In the genomic region with DNA sequence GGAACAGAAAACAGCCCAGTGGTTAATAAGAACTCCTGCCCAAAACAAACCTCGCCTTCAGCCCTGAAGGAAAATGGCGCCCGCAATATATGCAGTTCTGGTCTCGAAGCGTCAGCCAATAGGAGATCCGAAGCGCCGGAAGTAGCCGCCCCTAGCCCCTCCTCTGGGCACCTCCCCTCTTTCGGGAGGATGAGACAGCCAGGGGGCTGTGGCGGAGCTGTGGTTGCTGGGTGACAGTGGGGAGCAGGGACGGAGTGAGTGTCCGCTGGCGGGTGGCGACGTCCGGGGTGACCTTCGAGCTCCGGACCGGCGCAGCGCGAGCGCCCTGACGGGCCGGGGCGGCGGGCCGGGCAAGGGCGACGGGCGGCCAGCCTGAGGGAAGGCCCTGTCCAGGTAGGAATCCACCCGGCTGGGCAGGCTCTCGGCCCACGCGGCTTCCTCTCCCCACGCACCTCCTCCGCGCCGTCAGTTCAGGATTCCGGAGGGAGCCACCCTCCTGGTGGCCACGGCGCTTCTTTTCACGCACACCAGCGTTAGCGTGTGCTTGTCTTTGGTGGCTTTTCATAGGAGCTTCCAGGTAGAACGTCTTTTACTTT, we compare ENCODE assay signal across 8 mouse cellular contexts. TPM values are rescaled to one million over a fixed set of nuclear protein-coding genes. Genes with fewer than 3 reads are reported as not detected.
DNase-seq lines count a peak whose midpoint lies in the region; ATAC-seq and TF ChIP-seq lines count a peak whose summit lies in the region.

Mfn1 (plus strand) TSS at position 163 of the 596 bp plus-strand sequence.

- peak within 1 kb of the TSS; percentile 96 for H3K27ac ChIP-seq in gastrocnemius, adult 2 months
- peak within 1 kb of the TSS; percentile 74 for H3K27ac ChIP-seq in hindbrain, postnatal 0 days
- peak within 1 kb of the TSS; percentile 95 for H3K27ac ChIP-seq in left cerebral cortex, adult 2 months

- peak; percentile 100 for ATAC-seq in common myeloid progenitor, adult 5-6 weeks (replicated peaks; ENCODE audit: low read depth, poor library complexity, severe bottlenecking)
- ATAC-seq in hindbrain, postnatal 0 days, result peak; percentile 100
- ATAC-seq in megakaryocyte, adult 5-6 weeks (ENCODE audit: poor library complexity, severe bottlenecking), result peak; percentile 100

- intact Hi-C loops in gastrocnemius, adult 2 months (cut with DNase I), result loop anchor here (2.0 kb wide), 2 partner anchors 19 to 179 kb away; partner anchors contain the start of gene Zfp639
- intact Hi-C loops in left cerebral cortex, adult 2 months (cut with DNase I), result no loop called here

- H3K9me3 ChIP-seq in hindbrain, postnatal 0 days (ENCODE audit: low read length), result no peaks in the 10 kb centered on the region

- under 1% methylated on average over 46 of the region's 47 CpGs for whole genome bisulfite sequencing in hindbrain, postnatal 0 days

- H3K4me3 ChIP-seq in gastrocnemius, adult 2 months, result peak within 1 kb of the TSS; percentile 93
- peak within 1 kb of the TSS; percentile 95 for H3K4me3 ChIP-seq in hindbrain, postnatal 0 days (ENCODE audit: low read length)
- H3K4me3 ChIP-seq in left cerebral cortex, adult 2 months, result peak within 1 kb of the TSS; percentile 96

- 0 out of 2 replicates have a peak, but pooled peaks cover 2% of the 10 kb centered on the region for H3K4me1 ChIP-seq in hindbrain, postnatal 0 days (ENCODE audit: insufficient read depth, low read length)

- DNase-seq in ZHBTc4 (ENCODE audit: low read depth, low spot score), result peak; percentile 98
- peak; percentile 96 for DNase-seq in gastrocnemius, adult 2 months
- peak; percentile 97 for DNase-seq in hindbrain, postnatal 0 days (ENCODE audit: low spot score)
- peak; percentile 90 to 92 for DNase-seq in left cerebral cortex, adult 2 months (ENCODE audit: extremely low spot score in 1 of 2, low spot score in 2 of 2)
- peak; percentile 90 to 93 for DNase-seq in right cerebral cortex, adult 2 months (ENCODE audit: low spot score in 2 of 2)
- peak; percentile 93 for DNase-seq in urinary bladder, postnatal 14 days (ENCODE audit: low spot score)

- no peaks in the 10 kb centered on the region for H3K27me3 ChIP-seq in hindbrain, postnatal 0 days (ENCODE audit: insufficient read depth, low read length)

- no peak; the same call in 1 of the 2 replicates for TF ChIP-seq CTCF in gastrocnemius, adult 2 months (IDR thresholded peaks at IDR 0.05)
- 0 out of 2 replicates have a peak, but pooled peaks have one; percentile 29 for TF ChIP-seq CTCF in hindbrain, postnatal 0 days (IDR thresholded peaks at IDR 0.05; ENCODE audit: low read depth)
- TF ChIP-seq CTCF in left cerebral cortex, adult 2 months (IDR thresholded peaks at IDR 0.05), result no peak; the same call in none of the 2 replicates

- peak within 1 kb of the TSS; percentile 81 for H3K9ac ChIP-seq in hindbrain, postnatal 0 days (replicated peaks; ENCODE audit: low read length)

- H3K4me2 ChIP-seq in hindbrain, postnatal 0 days (ENCODE audit: low read depth, low read length), result peak within 1 kb of the TSS; percentile 73

- peaks cover 3% of the 10 kb centered on the region; the same call in 1 of the 2 replicates for H3K36me3 ChIP-seq in hindbrain, postnatal 0 days (ENCODE audit: insufficient read depth, low read length)

RNA-seq across cellular contexts. Expression of gene Mfn1, which starts in this region (rescaled TPM):
- total RNA-seq in common myeloid progenitor, adult 5-6 weeks (2017), result 32.8 and 48.1 TPM in 2 replicates
- total RNA-seq in gastrocnemius, adult 2 months (2021), result 100 to 1,000 TPM; 216 to 304 TPM
- 43.2 and 45.9 TPM in 2 replicates for total RNA-seq in hindbrain, postnatal 0 days (2014; rRNA removed)
- 46.9 and 47.0 TPM in 2 replicates for polyA plus RNA-seq in hindbrain, postnatal 0 days (2015; fragmentation: Nextera tagmentation; extraction: Ambion mirVana)
- 100 to 1,000 TPM; 119 to 123 TPM for total RNA-seq in left cerebral cortex, adult 2 months (2021)
- 20.3 and 29.8 TPM in 2 replicates for total RNA-seq in megakaryocyte, adult 5-6 weeks (2015)
- 16.9 and 21.4 TPM in 2 replicates for total RNA-seq in megakaryocyte, adult 5-6 weeks (2017)

Comparison
In these comparisons a context has a peak if more than half of its experiments do, and no peak if none do; other contexts are left out.
1. Peak in every context shown above with its lines: DNase-seq, ATAC-seq, H3K4me3 ChIP-seq and H3K27ac ChIP-seq.